Mouse (Mus musculus): ENCODE measurements at regions not wholly inside any gene's neighbourhood (a gene's known extent, or its start where the extent isn't known, plus 50 kb on each side); places are given as distances from the start of the nearest gene placed in this dataset.

DNA sequence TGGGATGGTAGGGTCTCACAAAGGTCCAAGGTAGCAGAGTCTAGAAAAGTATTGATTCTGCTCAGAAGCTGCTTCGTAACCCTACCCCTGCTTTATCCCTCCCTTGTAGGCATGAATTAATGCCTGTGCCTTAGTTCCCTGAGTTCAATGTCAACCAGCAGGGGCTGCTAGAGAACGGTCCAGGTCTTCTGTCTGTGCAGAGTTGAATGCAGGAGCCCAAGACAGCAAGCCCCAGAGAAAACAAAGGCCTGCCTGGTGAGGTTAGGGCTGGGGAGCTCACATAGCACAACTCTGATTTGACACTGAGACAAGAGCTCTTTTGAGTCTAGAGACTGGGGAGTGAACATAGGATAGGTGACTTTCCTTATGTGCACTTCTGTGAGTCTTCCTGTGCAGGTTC lies 56.6 kb downstream of the Olig3 start:
- no peak for DNase-seq

DNA sequence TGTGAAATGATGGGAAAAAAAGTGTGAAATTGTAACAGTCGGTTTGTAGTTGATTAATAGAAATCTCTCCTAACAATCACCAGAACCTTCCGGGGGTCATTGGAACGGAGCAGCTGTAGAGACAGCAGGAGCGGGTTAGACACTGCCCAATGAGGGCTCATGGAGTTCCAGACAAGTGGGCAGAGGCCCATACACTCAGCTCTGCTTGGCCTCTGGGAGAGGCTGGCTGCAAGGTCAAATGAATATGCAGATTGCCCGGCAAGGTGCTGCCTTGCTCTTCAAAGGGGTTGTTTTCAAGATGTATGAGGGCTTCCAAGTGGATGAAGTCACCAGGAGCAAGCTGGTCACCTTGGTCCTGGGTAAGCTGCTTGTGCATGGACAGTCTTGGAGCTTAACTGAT lies 57.6 kb downstream of the Olig3 start:
- DNase-seq, result no peak

DNA sequence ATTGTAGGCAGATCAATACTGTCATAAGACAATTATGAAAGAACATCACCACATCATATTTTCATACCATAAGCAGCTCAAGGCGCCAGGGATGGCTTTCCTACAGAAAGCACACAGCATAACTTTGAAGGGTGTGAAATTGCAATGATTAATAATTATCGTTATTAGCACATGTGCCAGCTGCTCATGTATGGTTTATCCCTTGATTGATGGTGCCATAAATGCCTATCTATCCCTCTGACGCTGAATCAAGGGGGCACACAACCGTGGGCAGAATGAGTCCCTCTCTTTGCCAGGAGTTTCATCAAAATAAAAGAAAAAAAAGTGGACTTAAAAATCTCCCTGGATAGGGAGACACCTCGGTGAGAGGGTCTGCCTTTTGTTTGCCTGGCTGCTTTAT lies 58.5 kb downstream of the Olig3 start:
- no peak for DNase-seq

DNA sequence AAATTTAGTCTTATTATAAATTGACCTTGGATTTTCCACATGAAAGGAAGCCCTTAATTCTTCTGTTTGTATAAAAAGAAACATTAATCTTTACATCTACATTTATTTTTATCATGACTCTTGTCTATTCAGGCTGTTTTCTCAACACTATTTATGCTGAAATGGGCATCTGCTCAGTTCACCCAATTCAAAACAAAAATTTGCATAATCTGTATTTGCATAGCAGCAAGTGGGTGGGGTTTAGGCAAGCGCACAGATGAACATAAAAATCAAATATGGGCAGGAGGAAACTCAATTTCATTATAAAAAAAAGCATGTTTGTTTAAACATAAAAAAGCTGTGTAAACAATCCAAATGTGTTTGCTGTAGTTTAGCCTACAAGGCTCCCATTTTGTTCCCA lies 67.7 kb downstream of the Olig3 start:
- DNase-seq, result no peak

DNA sequence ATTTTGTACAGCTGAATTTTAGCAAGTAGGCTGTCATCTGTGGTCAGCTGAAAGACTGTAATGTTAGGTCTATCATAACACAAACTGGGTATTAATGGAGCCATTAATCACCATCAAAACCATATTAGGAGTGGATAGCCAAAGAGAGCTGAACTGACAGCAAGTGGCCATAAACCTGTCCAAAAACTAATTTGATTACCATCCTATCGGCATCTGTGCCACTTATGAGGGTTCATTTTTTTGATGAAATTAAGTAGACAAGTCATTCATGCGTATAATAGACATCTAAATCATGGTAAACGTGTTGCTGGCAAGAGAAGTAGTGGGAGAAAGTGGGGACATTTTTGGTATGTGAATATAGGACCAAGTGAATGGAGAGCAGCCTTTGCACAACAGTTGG lies 68.6 kb downstream of the Olig3 start:
- no peak for DNase-seq

DNA sequence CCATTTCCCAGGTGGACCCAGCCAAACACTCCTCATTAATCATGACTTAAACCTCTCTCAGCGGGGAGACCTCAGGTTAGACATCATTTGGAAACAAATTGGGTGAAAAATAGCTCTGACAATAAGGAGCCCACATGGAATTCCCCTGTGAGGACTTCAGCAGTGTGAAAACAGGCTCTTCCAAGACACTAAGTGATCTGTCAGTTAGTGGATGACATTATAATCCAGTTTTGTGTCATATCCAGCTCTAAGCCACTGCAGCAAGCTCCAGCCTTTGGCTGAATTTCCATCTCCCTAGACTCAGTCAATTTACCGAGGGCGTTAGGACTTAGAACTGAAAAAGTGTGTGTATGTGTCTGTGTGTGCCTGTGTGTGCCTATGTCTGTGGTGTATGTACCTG lies 70.5 kb downstream of the Olig3 start:
- DNase-seq, result no peak

DNA sequence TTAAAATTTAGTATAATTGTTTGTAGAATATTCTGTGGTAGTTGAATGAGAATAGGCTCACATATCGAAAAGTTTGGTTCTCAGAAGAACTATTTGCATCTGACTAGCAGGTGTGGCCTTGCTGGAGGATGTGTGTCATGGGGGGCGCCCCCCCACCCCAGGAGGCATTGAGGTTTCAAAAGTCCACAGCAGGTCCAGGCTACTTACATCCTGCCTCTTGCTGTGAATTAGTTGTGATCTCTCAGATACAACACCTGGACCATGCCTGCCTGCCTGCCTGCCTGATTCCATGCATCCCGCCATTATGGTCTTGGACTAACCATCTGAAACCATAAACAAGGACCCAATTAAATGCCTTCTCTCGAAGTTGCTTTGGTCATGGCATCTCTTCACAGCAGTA lies 76.2 kb downstream of the Olig3 start:
- no peak for DNase-seq

DNA sequence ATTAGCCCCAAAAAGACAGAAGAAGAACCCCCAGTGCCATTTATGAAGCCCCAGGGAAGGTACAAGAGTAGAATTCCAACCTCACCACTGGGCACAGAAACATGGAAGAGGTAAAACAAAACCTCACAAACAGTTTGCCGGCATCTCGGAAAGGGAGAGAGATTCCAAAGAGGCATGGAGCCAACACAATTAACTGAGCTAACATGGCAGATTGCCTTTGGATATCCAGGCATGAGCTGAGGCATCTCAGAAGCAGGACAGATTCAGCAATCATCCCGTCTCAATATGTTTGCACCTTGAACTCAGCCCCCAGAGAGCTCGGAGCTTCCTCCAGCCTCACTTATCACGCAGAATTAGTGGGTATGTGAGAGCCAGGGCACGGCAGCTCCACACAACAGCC lies 78.3 kb downstream of the Olig3 start:
- no peak for DNase-seq

DNA sequence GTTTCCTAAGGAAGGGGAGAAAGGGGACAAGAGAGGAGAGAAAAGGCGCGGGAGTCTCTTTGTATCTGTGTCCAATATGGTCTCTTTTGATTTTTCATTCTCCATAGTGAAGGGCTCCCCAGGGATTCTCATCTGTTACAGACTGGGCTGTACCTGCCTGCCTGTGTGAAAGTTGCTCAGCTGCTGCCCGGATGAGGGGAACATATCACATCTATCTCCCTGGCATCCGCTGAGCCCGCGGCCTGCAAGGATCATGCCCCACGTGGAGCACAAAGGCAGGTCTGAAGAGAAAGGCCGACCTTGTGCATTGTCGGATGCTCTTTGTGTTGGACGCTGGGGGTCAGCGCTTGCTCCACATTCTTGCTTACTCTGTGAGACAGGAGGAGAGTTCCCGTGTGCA lies 85.5 kb downstream of the Olig3 start:
- DNase-seq, result no peak

DNA sequence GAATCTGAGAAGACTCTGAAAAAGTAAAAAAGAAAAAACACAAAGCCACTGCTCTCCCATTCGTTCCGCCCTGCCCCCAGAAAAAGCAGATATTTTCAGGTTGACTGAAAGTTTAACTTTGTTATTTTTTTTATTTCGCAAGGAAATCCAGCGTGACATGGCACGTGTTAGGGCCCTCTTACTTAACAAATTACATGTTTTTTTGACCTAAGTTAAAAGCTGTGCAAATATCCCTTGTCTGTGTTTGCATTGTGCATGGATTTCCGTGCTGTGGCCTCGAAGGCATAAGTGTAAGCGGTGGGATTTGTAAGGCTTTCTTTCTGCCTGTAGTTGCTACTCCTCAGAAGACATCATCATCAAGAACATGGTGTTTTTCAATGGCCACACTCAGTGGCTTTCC lies 87.2 kb downstream of the Olig3 start:
- DNase-seq, result no peak

DNA sequence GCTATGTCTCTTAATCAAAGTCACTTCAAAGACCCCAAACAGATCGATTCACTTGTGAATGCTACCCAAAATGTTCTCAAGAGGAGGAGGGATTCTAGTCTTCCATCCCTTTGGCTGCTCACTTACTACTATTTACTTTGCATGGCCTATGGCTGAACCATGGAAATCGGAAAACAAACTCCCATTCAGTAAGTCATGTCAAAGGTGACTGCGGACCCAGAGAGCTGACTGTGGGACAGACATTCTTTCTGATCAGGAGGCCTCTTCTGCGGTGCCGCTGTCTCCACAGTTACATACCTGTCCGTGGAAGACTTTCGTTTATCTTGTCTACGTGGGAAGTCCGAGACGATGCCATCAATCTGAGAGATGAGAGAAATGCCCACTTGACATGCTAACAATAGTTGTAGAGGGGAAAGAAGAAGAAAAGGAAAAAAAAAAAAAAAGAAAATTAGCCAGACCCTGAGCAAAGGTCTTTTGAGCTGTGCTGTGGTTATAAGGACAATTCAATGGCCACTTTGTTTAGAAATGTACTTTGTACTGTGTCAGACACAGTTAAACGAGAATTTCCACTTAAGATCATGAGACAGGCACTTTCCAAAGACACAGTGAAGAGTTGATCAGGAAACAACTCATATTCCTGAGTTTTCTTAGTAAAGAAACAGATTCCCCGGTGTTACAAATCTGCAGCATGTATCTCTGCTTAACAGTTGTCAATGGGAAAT lies 92.7 kb downstream of the Olig3 start:
- DNase-seq, result no peak

DNA sequence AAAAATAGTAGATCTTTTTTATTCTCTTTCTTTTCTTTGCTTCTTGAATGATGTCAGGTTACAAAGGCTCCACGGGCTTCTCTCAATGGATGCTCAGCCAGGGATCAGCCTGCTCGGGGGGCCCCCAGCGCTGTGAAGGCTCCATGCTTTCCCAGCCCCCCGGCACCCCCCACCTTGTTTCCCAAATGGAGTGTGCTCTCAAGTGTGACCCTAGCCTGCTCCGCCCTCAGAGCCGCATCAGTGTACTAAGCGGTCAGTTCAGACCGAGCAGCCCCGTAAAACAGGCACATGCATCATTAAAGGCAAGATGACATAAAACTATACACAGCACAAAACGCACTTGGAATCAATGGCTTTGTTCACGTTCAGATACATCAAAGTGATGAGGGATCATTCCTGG lies 102.7 kb downstream of the Olig3 start:
- no peak for DNase-seq

DNA sequence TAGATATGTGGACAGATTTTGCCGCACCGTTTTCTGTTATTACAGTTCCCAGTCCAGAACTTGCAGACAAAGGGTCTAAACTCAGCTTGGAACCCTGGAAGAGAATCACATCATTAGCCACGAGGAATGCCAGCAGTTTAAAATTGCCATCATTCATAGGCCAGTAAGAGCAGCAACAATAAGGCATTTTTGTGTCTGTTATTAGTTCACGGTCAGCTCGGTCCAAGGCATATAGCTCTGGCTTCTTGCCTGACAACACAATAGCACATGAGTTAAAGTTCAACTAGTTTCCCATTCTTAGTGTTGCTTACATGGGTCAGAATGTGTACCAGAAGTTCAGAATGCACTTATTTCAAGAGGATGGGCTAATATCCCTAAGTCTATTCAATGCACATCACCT lies 103.4 kb downstream of the Olig3 start:
- no peak for DNase-seq

DNA sequence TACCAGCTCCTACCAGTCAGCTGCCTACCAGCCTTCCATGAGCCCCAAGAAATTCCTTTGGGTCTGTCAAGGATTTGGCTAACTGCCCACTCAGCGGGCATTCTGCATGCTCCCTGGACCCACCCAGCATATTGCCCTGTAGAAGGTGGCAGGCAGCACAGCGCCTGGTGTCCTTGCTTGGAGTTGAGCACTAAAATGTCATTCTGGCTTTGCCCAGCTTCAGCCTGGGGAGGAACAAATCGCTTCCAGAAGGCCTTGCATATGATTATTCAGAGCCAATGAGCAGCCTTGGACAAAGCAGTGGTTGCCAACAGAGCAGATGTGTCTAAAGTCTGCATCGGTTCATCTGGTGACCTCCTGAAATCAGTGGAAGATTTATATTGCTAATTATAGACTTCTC lies 103.8 kb downstream of the Olig3 start:
- DNase-seq, result no peak

DNA sequence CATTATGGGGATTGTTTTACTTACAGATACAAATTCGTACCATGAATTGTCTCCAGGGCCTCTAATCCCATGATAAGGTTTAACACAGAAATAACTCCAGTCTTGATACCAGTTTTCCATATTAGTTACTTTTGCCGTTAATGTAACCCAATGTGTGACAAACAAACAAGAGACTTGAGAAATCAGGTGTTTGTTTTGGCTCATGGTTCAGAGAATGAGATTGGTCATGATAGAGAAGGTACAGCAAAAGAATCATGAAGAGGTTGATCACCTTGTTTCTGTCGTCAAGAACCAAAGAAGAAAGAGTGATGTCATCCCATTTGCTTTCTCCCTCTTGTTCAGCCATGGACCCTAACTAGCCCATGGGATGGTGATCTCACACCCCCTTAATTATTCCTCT lies 107.5 kb downstream of the Olig3 start:
- DNase-seq, result no peak

DNA sequence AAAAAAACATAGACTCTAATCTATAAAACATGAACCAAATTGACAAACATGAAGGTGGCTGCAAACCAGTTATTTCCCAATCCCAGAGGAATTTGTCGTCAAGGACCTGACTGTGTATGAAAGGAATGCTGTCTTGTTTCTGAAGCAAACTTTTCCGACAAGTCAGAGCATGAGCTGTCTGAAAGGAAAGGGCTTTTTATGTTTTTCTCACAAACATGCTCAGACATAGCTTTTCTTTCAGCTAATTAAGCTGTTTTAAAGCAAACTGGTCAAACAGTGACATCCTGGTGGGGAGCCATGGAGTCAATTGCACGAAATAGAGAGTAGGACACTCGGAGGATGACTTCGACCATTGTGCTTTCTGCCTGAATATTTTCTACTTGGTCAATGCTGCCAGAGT lies 108.2 kb downstream of the Olig3 start:
- DNase-seq, result no peak

DNA sequence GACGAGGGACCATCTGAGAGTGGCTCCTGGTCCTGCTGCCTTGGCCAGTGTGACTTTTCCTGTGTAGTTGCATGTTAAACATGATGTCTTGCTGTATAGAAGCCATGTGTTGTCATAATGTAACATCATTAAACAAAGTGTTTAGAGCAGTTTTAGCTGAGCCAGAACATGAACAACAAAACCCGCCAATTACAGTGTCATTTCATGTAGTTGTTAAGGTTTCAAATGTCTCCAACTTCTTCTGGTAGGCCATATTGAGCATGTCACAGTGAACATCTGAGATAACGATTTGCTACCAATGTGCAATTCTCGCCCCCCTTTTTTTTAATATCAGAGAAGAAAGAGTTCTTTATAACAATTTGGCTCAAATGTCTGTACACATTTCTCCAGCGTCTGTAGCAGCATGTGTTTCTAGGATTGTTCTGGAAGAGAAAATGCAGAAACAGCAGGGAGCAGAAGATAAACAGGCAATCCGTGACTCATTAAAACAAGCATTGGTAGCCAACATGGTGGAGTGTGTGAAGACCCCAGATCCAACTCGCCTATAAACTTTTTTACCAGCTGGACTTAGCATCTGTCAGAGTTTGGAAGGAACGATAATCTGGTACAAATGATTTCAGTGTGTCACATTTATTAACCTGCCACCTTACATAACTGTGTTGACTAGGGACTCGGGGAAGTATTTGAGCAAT lies 115.2 kb downstream of the Olig3 start:
- DNase-seq, result peak in 1 of 2 experiments; percentile 8

DNA sequence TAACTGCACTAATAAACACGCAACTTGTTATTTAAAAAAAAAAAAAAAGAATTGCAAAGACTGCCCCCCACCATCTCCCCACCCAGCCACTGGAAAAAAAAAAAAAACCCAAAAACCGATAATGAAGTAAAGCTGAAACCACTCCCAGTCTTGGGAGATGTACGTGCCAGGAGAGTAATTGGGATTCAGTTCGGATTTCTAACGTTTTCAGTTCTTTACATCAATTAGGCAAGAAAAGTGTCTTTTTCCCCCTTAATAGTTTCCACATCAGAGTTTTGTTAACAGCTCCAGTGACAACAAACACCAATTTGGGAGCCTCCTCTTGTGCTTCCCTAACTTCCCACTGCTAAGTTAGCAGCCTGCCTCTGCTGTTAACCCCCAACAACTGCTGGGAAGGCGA lies 115.7 kb downstream of the Olig3 start:
- DNase-seq, result no peak

DNA sequence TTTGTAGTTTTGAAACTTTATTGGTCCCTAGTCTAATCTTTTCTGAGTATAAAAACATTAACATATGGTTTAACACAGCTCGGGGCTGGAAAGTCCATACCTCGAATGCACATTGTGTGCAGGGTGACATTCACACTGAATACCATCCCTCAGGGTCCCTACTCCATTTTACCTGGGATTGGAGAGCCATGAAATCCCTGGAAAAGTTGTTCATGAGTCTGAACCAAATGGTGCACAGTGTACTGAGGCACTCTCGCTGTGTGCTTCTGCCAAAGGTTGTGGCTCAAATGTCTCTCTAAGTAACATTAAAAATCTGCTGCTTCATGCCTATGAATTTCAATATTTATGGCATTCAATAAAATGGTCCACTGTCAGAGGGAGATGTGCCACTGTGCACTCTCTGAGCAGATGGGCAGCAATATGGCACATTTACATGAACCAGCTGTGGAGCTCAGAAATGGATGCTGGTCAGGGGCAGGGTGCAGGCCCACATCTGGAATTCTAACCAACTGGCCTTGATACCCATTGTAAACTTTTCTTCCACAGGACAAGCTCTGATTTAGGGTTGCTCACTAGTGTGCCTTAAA lies 116.7 kb downstream of the Olig3 start:
- DNase-seq, result no peak

DNA sequence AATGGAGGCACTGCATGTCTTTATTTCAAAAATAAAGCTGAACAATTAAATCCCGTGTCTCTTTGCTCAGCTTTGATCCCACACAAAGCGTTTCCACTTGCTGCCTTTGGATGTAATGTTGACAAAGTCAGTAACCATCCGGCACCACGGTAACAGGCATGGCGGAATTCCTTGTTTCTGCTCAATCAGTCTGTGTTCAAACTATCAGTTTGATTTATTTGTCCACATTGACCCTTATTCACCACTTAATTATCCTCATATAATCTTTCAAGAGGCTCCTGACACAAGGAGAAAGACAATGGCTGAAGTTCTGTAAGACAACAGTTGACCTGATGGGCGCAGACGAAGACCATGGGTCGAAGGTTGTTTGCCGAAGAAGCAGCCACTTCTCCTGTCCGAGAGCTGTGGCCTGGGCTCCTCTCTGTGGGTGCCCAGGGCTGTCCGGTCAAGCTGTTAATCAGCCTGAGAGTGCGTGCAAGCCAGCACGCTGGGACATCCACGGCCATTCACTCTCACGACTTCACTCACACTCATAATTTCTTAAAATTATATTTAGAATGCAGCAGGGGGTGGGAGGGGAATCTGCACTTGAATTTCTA lies 106.1 kb upstream of the Ifngr1 start:
- DNase-seq, result no peak

DNA sequence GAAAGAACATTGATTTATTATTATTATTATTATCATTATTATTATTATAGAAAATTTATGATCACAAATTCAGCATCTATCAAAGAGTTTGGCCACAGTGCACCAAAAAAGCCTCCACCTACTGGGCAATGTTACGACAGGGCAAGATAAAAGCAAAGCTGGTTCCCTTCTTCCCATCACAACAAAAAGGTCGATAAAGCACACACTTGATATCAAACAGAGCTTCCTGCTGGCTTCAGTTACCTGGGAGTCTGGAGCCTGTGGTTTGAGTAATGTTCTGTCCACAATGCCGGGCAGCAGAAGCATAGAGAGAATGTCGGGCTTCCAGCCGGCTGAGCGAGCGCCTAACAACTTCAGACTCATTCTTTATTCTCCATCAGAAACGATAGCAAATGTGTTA lies 101.2 kb upstream of the Ifngr1 start:
- DNase-seq, result no peak

DNA sequence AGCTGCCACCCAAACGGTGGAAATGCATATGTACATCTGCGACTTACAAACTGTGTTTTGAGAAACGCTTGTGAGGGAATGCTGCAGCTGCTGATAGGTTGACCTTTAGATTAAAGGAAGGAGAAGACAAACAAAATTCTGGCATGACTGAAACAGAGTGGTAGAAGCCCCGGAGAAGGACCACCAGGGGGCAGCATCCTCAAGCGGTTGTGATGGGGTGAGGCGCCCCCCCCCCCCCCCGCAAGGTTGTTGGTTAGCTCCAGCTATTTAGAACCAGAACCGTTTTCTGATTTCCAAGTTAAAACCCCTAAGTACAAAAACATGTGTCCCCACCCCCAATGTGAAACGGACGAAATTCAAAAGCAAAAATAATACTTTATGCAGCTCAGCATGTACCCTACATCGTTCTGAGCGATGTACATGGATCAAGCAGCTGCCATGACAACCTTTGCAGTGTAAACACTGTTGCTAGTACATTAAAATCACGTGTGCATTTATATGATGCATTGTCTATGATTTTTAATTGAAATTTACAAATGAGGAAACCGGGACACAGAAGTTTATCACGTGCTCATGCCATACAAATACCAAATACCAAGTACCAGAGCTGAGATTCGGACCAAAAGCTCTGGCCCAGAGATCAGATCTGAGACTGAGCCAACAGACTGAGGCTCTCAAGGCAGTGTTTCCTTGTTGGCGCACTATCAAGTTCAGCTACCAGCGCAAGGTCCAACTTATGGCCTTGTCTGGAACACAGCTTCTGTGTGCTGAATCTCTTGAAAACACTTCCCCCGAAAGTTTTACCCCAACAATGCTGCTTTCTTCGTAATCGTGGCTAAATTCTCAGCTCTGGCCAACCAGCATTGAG lies 100.0 kb upstream of the Ifngr1 start:
- peak; percentile 60 to 72 for DNase-seq

DNA sequence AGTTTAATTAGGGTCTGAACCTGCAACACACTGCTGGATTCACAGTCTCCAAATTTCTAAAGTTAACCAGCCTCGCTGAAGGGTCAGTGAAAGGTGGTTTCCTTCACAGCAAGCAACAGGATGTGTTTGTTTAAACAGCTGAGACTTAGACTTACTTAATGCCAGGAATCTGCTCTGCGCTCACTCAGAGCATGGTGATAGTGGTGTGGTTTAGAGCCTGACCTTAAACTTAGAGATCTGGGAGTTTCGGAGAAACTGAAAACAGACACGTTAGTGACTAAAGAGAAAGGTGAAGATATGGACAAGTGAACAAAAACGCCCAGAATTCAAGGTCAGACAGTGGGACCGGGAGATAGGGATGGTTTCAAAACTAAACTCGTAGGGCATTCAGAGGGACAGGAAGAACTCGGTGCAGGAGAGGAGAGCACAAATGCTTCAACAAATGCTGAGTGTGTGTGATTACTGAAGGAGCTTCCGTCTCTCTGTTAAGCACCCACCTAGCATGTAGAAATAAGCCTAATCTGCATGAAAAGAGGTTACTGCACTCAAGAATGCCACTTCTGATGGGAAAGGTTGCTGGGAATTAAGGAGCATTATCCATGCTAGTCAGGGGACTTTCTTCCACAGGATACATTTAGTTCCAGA lies 97.2 kb upstream of the Ifngr1 start:
- DNase-seq, result no peak

Data from cerebellum, postnatal 36 days (tissue).